Mouse (Mus musculus): ENCODE measurements at regions not wholly inside any gene's neighbourhood (a gene's known extent, or its start where the extent isn't known, plus 50 kb on each side); places are given as distances from the start of the nearest gene placed in this dataset.

GRCm38 (mm10) chr12:39931251-39931650, 106.6 kb downstream of the Arl4a start:
- no peak for TF ChIP-seq CTCF (IDR thresholded peaks at IDR 0.05; ENCODE audit: borderline replicate concordance, insufficient read depth, low read length)
- TF ChIP-seq POLR2A (IDR thresholded peaks at IDR 0.05; ENCODE audit: low read depth, low read length): no peak
- no peak overlapping the region for H3K4me3 ChIP-seq (ENCODE audit: insufficient read depth, low read length)
- no peak overlapping the region for H3K27ac ChIP-seq (ENCODE audit: insufficient read depth, low read length)
- no peaks in the 10 kb centered on the region for H3K4me1 ChIP-seq (ENCODE audit: control insufficient read depth, insufficient read depth, low read length)

DNA sequence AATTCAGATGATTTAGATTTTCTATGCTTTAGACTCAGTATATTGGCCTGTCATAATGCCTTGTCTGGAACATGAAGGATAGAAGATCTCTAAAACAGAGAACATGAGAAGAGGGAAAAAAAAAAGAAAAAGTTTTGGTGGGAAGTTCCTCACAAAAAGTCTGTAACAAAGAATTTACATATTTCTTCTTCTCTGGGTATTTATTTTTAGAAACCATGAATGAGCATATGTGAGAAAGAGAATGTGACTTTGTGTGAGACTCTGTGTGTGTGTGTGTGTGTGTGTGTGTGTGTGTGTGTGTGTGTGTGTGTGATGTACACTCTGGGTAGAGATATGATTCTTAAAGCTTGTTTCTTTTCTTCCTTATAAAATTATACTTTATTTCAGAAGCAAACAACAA, 109.9 kb downstream of the Arl4a start:
- H3K4me3 ChIP-seq (ENCODE audit: insufficient read depth, low read length): no peak overlapping the region
- H3K4me1 ChIP-seq (ENCODE audit: control insufficient read depth, insufficient read depth, low read length): no peaks in the 10 kb centered on the region
- TF ChIP-seq CTCF (IDR thresholded peaks at IDR 0.05; ENCODE audit: borderline replicate concordance, insufficient read depth, low read length) (no peak), POLR2A (IDR thresholded peaks at IDR 0.05; ENCODE audit: low read depth, low read length) (no peak)
- no peak overlapping the region for H3K27ac ChIP-seq (ENCODE audit: insufficient read depth, low read length)

GRCm38 (mm10) chr12:39927014-39927413, 110.8 kb downstream of the Arl4a start:
- H3K4me3 ChIP-seq (ENCODE audit: insufficient read depth, low read length): no peak overlapping the region
- H3K4me1 ChIP-seq (ENCODE audit: control insufficient read depth, insufficient read depth, low read length): no peaks in the 10 kb centered on the region
- no peak for TF ChIP-seq POLR2A (IDR thresholded peaks at IDR 0.05; ENCODE audit: low read depth, low read length)
- no peak for TF ChIP-seq CTCF (IDR thresholded peaks at IDR 0.05; ENCODE audit: borderline replicate concordance, insufficient read depth, low read length)
- H3K27ac ChIP-seq (ENCODE audit: insufficient read depth, low read length): no peak overlapping the region

- no peak overlapping the region for H3K27ac ChIP-seq (ENCODE audit: insufficient read depth, low read length)
- H3K4me1 ChIP-seq (ENCODE audit: control insufficient read depth, insufficient read depth, low read length): peaks cover 4% of the 10 kb centered on the region; the same call in 1 of the 2 replicates
- no peak overlapping the region for H3K4me3 ChIP-seq (ENCODE audit: insufficient read depth, low read length)
- TF ChIP-seq POLR2A (IDR thresholded peaks at IDR 0.05; ENCODE audit: low read depth, low read length): no peak
- TF ChIP-seq CTCF (IDR thresholded peaks at IDR 0.05; ENCODE audit: borderline replicate concordance, insufficient read depth, low read length): no peak
Measured at GRCm38 (mm10) chr12:39921481-39921880, 116.3 kb downstream of the Arl4a start.

DNA sequence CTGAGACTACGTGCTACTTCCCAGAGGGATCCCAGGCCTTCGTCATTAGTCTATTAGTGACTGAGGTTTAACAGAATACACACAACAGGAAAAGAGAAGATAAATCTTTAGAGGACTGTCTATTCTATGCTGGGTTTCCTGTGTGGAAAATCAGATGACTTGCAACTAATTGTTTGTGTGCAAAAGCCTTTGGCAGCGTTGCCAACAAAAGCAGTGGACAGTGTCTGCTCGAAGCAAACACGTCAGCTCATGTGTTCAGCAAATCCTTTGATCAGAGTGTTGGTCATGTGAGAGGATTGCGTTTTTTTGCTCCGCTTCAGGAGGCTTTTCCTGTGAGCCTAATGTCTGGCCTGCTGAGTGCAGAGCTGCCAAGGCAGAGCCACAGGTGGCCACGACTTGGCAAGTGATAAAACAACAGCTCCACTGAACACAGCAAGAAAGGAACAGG, 117.3 kb downstream of the Arl4a start:
- TF ChIP-seq CTCF (IDR thresholded peaks at IDR 0.05; ENCODE audit: borderline replicate concordance, insufficient read depth, low read length): no peak
- TF ChIP-seq POLR2A (IDR thresholded peaks at IDR 0.05; ENCODE audit: low read depth, low read length): no peak
- H3K4me1 ChIP-seq (ENCODE audit: control insufficient read depth, insufficient read depth, low read length): peaks cover 4% of the 10 kb centered on the region; the same call in 1 of the 2 replicates
- no peak overlapping the region for H3K27ac ChIP-seq (ENCODE audit: insufficient read depth, low read length)
- H3K4me3 ChIP-seq (ENCODE audit: insufficient read depth, low read length): no peak overlapping the region

DNA sequence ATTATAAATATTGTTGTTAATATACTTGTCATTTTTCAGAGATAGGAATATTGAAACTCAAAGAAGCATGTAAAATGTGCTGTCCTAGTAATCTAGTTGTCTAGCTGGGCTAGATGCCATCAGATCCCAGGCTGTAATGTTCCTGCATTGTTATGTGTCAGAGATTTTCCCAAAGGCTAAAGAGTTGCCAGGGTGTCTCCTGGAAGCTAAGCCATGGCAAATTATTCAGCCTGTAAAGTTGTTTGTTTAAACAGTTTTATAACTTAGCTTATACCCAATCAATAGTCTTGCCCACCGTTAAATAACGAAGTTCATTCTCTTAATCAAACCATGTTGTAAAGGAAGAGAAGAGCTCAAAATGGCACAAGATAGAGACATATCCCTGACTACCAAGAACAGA, 117.9 kb downstream of the Arl4a start:
- H3K27ac ChIP-seq (ENCODE audit: insufficient read depth, low read length): no peak overlapping the region

GRCm38 (mm10) chr12:39888493-39888892, 149.3 kb downstream of the Arl4a start:
- TF ChIP-seq CTCF (IDR thresholded peaks at IDR 0.05; ENCODE audit: borderline replicate concordance, insufficient read depth, low read length) (no peak), POLR2A (IDR thresholded peaks at IDR 0.05; ENCODE audit: low read depth, low read length) (no peak)
- Histone ChIP-seq H3K4me3 (ENCODE audit: insufficient read depth, low read length) (no peak overlapping the region), H3K4me1 (ENCODE audit: control insufficient read depth, insufficient read depth, low read length) (no peaks in the 10 kb centered on the region), H3K27ac (ENCODE audit: insufficient read depth, low read length) (no peak overlapping the region)

More for the DNA sequence above, 117.9 kb downstream of the Arl4a start:
- Histone ChIP-seq H3K4me1 (ENCODE audit: control insufficient read depth, insufficient read depth, low read length) (peaks cover 4% of the 10 kb centered on the region; the same call in 1 of the 2 replicates), H3K4me3 (ENCODE audit: insufficient read depth, low read length) (no peak overlapping the region)
- TF ChIP-seq CTCF (IDR thresholded peaks at IDR 0.05; ENCODE audit: borderline replicate concordance, insufficient read depth, low read length) (no peak), POLR2A (IDR thresholded peaks at IDR 0.05; ENCODE audit: low read depth, low read length) (no peak)

DNA sequence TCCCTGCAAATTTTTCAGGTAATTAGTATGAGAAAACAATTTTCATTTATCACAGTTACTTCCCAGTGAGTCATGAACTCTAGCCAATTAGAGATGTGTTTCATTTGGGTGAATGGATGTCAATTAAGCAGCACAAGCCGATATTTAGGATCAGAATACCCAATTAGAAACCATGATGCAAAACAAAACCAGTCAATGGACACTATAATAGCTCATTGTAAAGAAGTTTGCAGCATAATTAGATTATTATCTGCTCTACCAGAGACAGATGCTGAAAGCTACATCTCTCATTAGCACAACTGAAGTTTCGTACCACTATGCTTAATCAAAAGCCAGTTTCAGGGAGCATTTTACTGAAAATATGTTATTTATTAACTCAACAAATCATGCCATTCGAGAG, 152.5 kb downstream of the Arl4a start:
- TF ChIP-seq CTCF (IDR thresholded peaks at IDR 0.05; ENCODE audit: borderline replicate concordance, insufficient read depth, low read length) (no peak), POLR2A (IDR thresholded peaks at IDR 0.05; ENCODE audit: low read depth, low read length) (no peak)
- H3K4me3 ChIP-seq (ENCODE audit: insufficient read depth, low read length): no peak overlapping the region
- H3K4me1 ChIP-seq (ENCODE audit: control insufficient read depth, insufficient read depth, low read length): no peaks in the 10 kb centered on the region
- no peak overlapping the region for H3K27ac ChIP-seq (ENCODE audit: insufficient read depth, low read length)

GRCm38 (mm10) chr12:39880309-39880708, 157.5 kb downstream of the Arl4a start:
- H3K4me1 ChIP-seq (ENCODE audit: control insufficient read depth, insufficient read depth, low read length): no peaks in the 10 kb centered on the region
- no peak overlapping the region for H3K27ac ChIP-seq (ENCODE audit: insufficient read depth, low read length)
- TF ChIP-seq CTCF (IDR thresholded peaks at IDR 0.05; ENCODE audit: borderline replicate concordance, insufficient read depth, low read length) (no peak), POLR2A (IDR thresholded peaks at IDR 0.05; ENCODE audit: low read depth, low read length) (no peak)
- no peak overlapping the region for H3K4me3 ChIP-seq (ENCODE audit: insufficient read depth, low read length)

- TF ChIP-seq CTCF (IDR thresholded peaks at IDR 0.05; ENCODE audit: borderline replicate concordance, insufficient read depth, low read length): no peak
- TF ChIP-seq POLR2A (IDR thresholded peaks at IDR 0.05; ENCODE audit: low read depth, low read length): no peak
- Histone ChIP-seq H3K4me1 (ENCODE audit: control insufficient read depth, insufficient read depth, low read length) (no peaks in the 10 kb centered on the region), H3K27ac (ENCODE audit: insufficient read depth, low read length) (no peak overlapping the region), H3K4me3 (ENCODE audit: insufficient read depth, low read length) (no peak overlapping the region)
Measured at GRCm38 (mm10) chr12:39873917-39874316, 163.9 kb downstream of the Arl4a start.

DNA sequence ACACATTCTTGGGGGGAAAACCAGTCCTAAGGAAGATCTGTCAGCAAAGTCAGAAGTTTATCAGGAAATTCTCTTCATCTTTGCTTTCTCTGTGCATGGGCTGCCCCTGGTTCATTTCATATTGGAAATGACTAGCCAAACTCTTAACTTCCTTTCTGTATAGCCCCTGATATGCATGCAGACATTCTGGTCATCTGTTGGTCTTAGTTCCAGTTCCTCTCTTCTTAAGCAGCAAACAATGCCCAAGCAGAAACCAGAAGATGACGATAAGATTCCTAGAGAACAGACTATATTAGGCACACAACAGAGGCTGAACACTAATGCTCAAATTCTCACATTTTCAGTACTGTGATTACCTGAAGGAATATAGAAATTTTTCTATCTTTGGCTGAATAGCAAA, 176.0 kb downstream of the Arl4a start:
- H3K4me3 ChIP-seq (ENCODE audit: insufficient read depth, low read length): no peak overlapping the region
- H3K4me1 ChIP-seq (ENCODE audit: control insufficient read depth, insufficient read depth, low read length): no peaks in the 10 kb centered on the region
- H3K27ac ChIP-seq (ENCODE audit: insufficient read depth, low read length): no peak overlapping the region
- TF ChIP-seq POLR2A (IDR thresholded peaks at IDR 0.05; ENCODE audit: low read depth, low read length): no peak
- TF ChIP-seq CTCF (IDR thresholded peaks at IDR 0.05; ENCODE audit: borderline replicate concordance, insufficient read depth, low read length): no peak

Data from embryonic fibroblast, embryonic 13.5 days (primary cell).